Comparison of ENCODE assay signal across 27 mouse cellular contexts in genomic region chr2:122206440-122207107, GRCm38 (mm10). TPM values are rescaled to one million over a fixed set of nuclear protein-coding genes. Genes with fewer than 3 reads are reported as not detected.
DNase-seq lines count a peak whose midpoint lies in the region; ATAC-seq and TF ChIP-seq lines count a peak whose summit lies in the region.
"Had no signal": no experiment of that assay in that cellular context is flagged by ENCODE, and none has a peak within 500 bp of the region (broad histone marks: within the 10 kb centered on the region; RNA-seq: fewer than 3 reads in every experiment).

No protein-coding gene starts in this region.

- ATAC-seq in intestine, embryonic 15.5 days: peak; percentile 90
- ATAC-seq in stomach, embryonic 15.5 days (ENCODE audit: insufficient read depth, low FRiP score, low read depth): peak; percentile 70
- ATAC-seq in lung, postnatal 0 days: no peak
- ATAC-seq: forebrain, embryonic 16.5 days; hindbrain, embryonic 16.5 days had no signal

- 42% methylated on average over 2 of the region's 2 CpGs for WGBS in intestine, embryonic 15.5 days
- WGBS in stomach, embryonic 15.5 days: 42% methylated on average over 2 of the region's 2 CpGs
- 47% methylated on average over 2 of the region's 2 CpGs for WGBS in lung, postnatal 0 days

- peaks cover 8% of the 10 kb centered on the region; the same call in 1 of the 2 replicates for H3K4me1 ChIP-seq in intestine, embryonic 15.5 days (replicated peaks)
- peaks cover 29% of the 10 kb centered on the region for H3K4me1 ChIP-seq in megakaryocyte, embryonic 14.5 days
- H3K4me1 ChIP-seq in stomach, embryonic 15.5 days: 0 out of 2 replicates have a peak, but pooled peaks cover 3% of the 10 kb centered on the region
- no peaks in the 10 kb centered on the region for H3K4me1 ChIP-seq in lung, postnatal 0 days (ENCODE audit: insufficient read depth, low read depth, low read length)
- H3K4me1 ChIP-seq: embryonic facial prominence, embryonic 13.5 days; forebrain, embryonic 12.5 days; heart, embryonic 15.5 days had no signal

- DNase-seq in Muller cell, postnatal 12 days (ENCODE audit: inconsistent ontology term): peak; percentile 12
- no peak for DNase-seq in embryo, embryonic 11 days
- DNase-seq in lung, postnatal 0 days (ENCODE audit: low spot score): no peak
- no peak for DNase-seq in left cerebral cortex, postnatal 4 days
- DNase-seq: adrenal gland, postnatal 10 days; cerebellum, adult 11 months; cerebellum, adult 8-10 months; cerebellum, postnatal 14 days; gastrocnemius, postnatal 14 days; heart, adult 2 months; heart, postnatal 14 days had no signal

- H3K9me3 ChIP-seq in intestine, embryonic 15.5 days: no peaks in the 10 kb centered on the region
- no peaks in the 10 kb centered on the region for H3K9me3 ChIP-seq in megakaryocyte, embryonic 14.5 days
- H3K9me3 ChIP-seq in stomach, embryonic 15.5 days: no peaks in the 10 kb centered on the region
- no peaks in the 10 kb centered on the region for H3K9me3 ChIP-seq in lung, postnatal 0 days (ENCODE audit: low read length)
- H3K9me3 ChIP-seq: embryonic facial prominence, embryonic 13.5 days; forebrain, embryonic 12.5 days; heart, embryonic 15.5 days had no signal

- H3K4me3 ChIP-seq in intestine, embryonic 15.5 days (replicated peaks): no peak overlapping the region
- peak overlapping the region; percentile 28 for H3K4me3 ChIP-seq in megakaryocyte, embryonic 14.5 days (replicated peaks)
- no peak overlapping the region for H3K4me3 ChIP-seq in stomach, embryonic 15.5 days (replicated peaks)
- H3K4me3 ChIP-seq in lung, postnatal 0 days (ENCODE audit: low read depth, low read length): no peak overlapping the region
- H3K4me3 ChIP-seq: embryonic facial prominence, embryonic 13.5 days; forebrain, embryonic 12.5 days; heart, adult 2 months; heart, embryonic 15.5 days had no signal

- no peak for TF ChIP-seq CTCF in lung, postnatal 0 days (IDR thresholded peaks at IDR 0.05)

- H3K36me3 ChIP-seq in intestine, embryonic 15.5 days: no peaks in the 10 kb centered on the region
- no peaks in the 10 kb centered on the region for H3K36me3 ChIP-seq in megakaryocyte, embryonic 14.5 days (replicated peaks; ENCODE audit: low read length)
- H3K36me3 ChIP-seq in stomach, embryonic 15.5 days: no peaks in the 10 kb centered on the region
- no peaks in the 10 kb centered on the region for H3K36me3 ChIP-seq in lung, postnatal 0 days (ENCODE audit: insufficient read depth, low read length)
- H3K36me3 ChIP-seq: embryonic facial prominence, embryonic 13.5 days; forebrain, embryonic 12.5 days; heart, embryonic 15.5 days had no signal

- intact Hi-C loops in left cerebral cortex, postnatal 4 days (cut with DNase I): no loop called here

- H3K9ac ChIP-seq in intestine, embryonic 15.5 days: no peak overlapping the region
- H3K9ac ChIP-seq in stomach, embryonic 15.5 days: no peak overlapping the region
- H3K9ac ChIP-seq in lung, postnatal 0 days (replicated peaks; ENCODE audit: low read depth): no peak overlapping the region
- H3K9ac ChIP-seq: embryonic facial prominence, embryonic 13.5 days; forebrain, embryonic 12.5 days; heart, embryonic 15.5 days had no signal

- no peak overlapping the region for H3K4me2 ChIP-seq in intestine, embryonic 15.5 days (replicated peaks)
- no peak overlapping the region for H3K4me2 ChIP-seq in stomach, embryonic 15.5 days
- no peak overlapping the region for H3K4me2 ChIP-seq in lung, postnatal 0 days (replicated peaks; ENCODE audit: low read depth, low read length)
- H3K4me2 ChIP-seq: embryonic facial prominence, embryonic 13.5 days; forebrain, embryonic 12.5 days; heart, embryonic 11.5 days; heart, embryonic 15.5 days had no signal

- 0 out of 2 replicates have a peak overlapping the region, but pooled peaks have one; percentile 27 for H3K27ac ChIP-seq in intestine, embryonic 15.5 days
- no peak overlapping the region; the same call in 1 of the 2 replicates for H3K27ac ChIP-seq in stomach, embryonic 15.5 days
- no peak overlapping the region for H3K27ac ChIP-seq in lung, postnatal 0 days (ENCODE audit: low read length)
- H3K27ac ChIP-seq: embryonic facial prominence, embryonic 13.5 days; forebrain, embryonic 12.5 days; heart, adult 2 months; heart, embryonic 15.5 days had no signal

- TF ChIP-seq EP300 in lung, postnatal 0 days (IDR thresholded peaks at IDR 0.05): no peak

- H3K27me3 ChIP-seq in intestine, embryonic 15.5 days (replicated peaks): no peaks in the 10 kb centered on the region
- H3K27me3 ChIP-seq in megakaryocyte, embryonic 14.5 days (replicated peaks): no peaks in the 10 kb centered on the region
- H3K27me3 ChIP-seq in stomach, embryonic 15.5 days (replicated peaks): no peaks in the 10 kb centered on the region
- H3K27me3 ChIP-seq in lung, postnatal 0 days (replicated peaks; ENCODE audit: insufficient read depth, low read length): no peaks in the 10 kb centered on the region
- H3K27me3 ChIP-seq: embryonic facial prominence, embryonic 13.5 days; forebrain, embryonic 12.5 days; heart, embryonic 15.5 days had no signal

RNA-seq across cellular contexts. Expression of gene Terb2, which starts 20.5 kb away (rescaled TPM):
- not detected in 2 replicates for polyA plus RNA-seq in intestine, embryonic 15.5 days (2015; fragmentation: Nextera tagmentation; extraction: Ambion mirVana)
- not detected in 2 replicates for polyA plus RNA-seq in megakaryocyte, embryonic 14.5 days (2012; ENCODE audit: insufficient read depth, low replicate concordance)
- not detected in 2 replicates for polyA plus RNA-seq in stomach, embryonic 15.5 days (2015; fragmentation: Nextera tagmentation; extraction: Ambion mirVana)
- not detected in 2 replicates for polyA plus RNA-seq in lung, postnatal 0 days (2015; fragmentation: Nextera tagmentation; extraction: Ambion mirVana)
- not detected for total RNA-seq in left cerebral cortex, postnatal 4 days (2021)
- total RNA-seq: adrenal gland, postnatal 10 days; adrenal gland, postnatal 4 days; gastrocnemius, postnatal 14 days; heart, adult 2 months; heart, postnatal 14 days had no signal
- polyA plus RNA-seq: brain, embryonic 14.5 days; cortical plate, adult 2 months; embryonic facial prominence, embryonic 13.5 days; forebrain, embryonic 12.5 days; forebrain, embryonic 16.5 days; frontal cortex, adult 2 months; gonadal fat pad, adult 2 months; heart, adult 2 months; heart, embryonic 11.5 days; heart, embryonic 15.5 days; hindbrain, embryonic 11.5 days; hindbrain, embryonic 16.5 days had no signal

RNA-seq across cellular contexts. Expression of gene Patl2, which starts 20.6 kb away (rescaled TPM):
- not detected in 2 replicates for polyA plus RNA-seq in intestine, embryonic 15.5 days (2015; fragmentation: Nextera tagmentation; extraction: Ambion mirVana)
- not detected in 2 replicates for polyA plus RNA-seq in megakaryocyte, embryonic 14.5 days (2012; ENCODE audit: insufficient read depth, low replicate concordance)
- not detected in 2 replicates for polyA plus RNA-seq in stomach, embryonic 15.5 days (2015; fragmentation: Nextera tagmentation; extraction: Ambion mirVana)
- polyA plus RNA-seq in lung, postnatal 0 days (2015; fragmentation: Nextera tagmentation; extraction: Ambion mirVana): not detected in 2 replicates
- total RNA-seq in left cerebral cortex, postnatal 4 days (2021): not detected
- total RNA-seq: gastrocnemius, postnatal 14 days; heart, adult 2 months; heart, postnatal 14 days had no signal
- polyA plus RNA-seq: brain, embryonic 14.5 days; embryonic facial prominence, embryonic 13.5 days; forebrain, embryonic 12.5 days; forebrain, embryonic 16.5 days; heart, adult 2 months; heart, embryonic 11.5 days had no signal

RNA-seq across cellular contexts. Expression of gene Sord, which starts 28.0 kb away (rescaled TPM):
- 68.1 and 68.6 TPM in 2 replicates for polyA plus RNA-seq in intestine, embryonic 15.5 days (2015; fragmentation: Nextera tagmentation; extraction: Ambion mirVana)
- 51.9 and 52.7 TPM in 2 replicates for polyA plus RNA-seq in megakaryocyte, embryonic 14.5 days (2012; ENCODE audit: insufficient read depth, low replicate concordance)
- 33.8 and 49.9 TPM in 2 replicates for polyA plus RNA-seq in stomach, embryonic 15.5 days (2015; fragmentation: Nextera tagmentation; extraction: Ambion mirVana)
- polyA plus RNA-seq in lung, postnatal 0 days (2015; fragmentation: Nextera tagmentation; extraction: Ambion mirVana): 46.2 and 48.6 TPM in 2 replicates
- total RNA-seq in left cerebral cortex, postnatal 4 days (2021): 10 to 100 TPM; 14.9 to 16.0 TPM

RNA-seq across cellular contexts. Expression of gene Trim69, which starts 46.1 kb away (rescaled TPM):
- polyA plus RNA-seq in intestine, embryonic 15.5 days (2015; fragmentation: Nextera tagmentation; extraction: Ambion mirVana): 0.09 TPM in 1 of 2 replicates, not detected in the other
- polyA plus RNA-seq in megakaryocyte, embryonic 14.5 days (2012; ENCODE audit: insufficient read depth, low replicate concordance): not detected in 2 replicates
- polyA plus RNA-seq in stomach, embryonic 15.5 days (2015; fragmentation: Nextera tagmentation; extraction: Ambion mirVana): not detected in 2 replicates
- not detected in 2 replicates for polyA plus RNA-seq in lung, postnatal 0 days (2015; fragmentation: Nextera tagmentation; extraction: Ambion mirVana)
- total RNA-seq in left cerebral cortex, postnatal 4 days (2021): not detected
- total RNA-seq: adrenal gland, postnatal 10 days; adrenal gland, postnatal 4 days; ES-E14; gastrocnemius, postnatal 14 days; heart, adult 2 months; heart, postnatal 14 days had no signal
- polyA plus RNA-seq: brain, embryonic 14.5 days; cortical plate, adult 2 months; embryonic facial prominence, embryonic 13.5 days; forebrain, embryonic 12.5 days; forebrain, embryonic 16.5 days; heart, adult 2 months; heart, embryonic 15.5 days; hindbrain, embryonic 11.5 days had no signal

RNA-seq across cellular contexts. Expression of gene B2m, which starts 59.1 kb away (rescaled TPM):
- 367 and 406 TPM in 2 replicates for polyA plus RNA-seq in intestine, embryonic 15.5 days (2015; fragmentation: Nextera tagmentation; extraction: Ambion mirVana)
- 24.9 and 99.6 TPM in 2 replicates for polyA plus RNA-seq in megakaryocyte, embryonic 14.5 days (2012; ENCODE audit: insufficient read depth, low replicate concordance)
- polyA plus RNA-seq in stomach, embryonic 15.5 days (2015; fragmentation: Nextera tagmentation; extraction: Ambion mirVana): 338 and 449 TPM in 2 replicates
- polyA plus RNA-seq in lung, postnatal 0 days (2015; fragmentation: Nextera tagmentation; extraction: Ambion mirVana): 655 and 745 TPM in 2 replicates
- total RNA-seq in left cerebral cortex, postnatal 4 days (2021): 10 to 100 TPM; 38.3 to 42.6 TPM
